Mouse (Mus musculus) brain, embryonic 14.5 days (tissue): ENCODE data around the gene 4933428G20Rik.

ENCODE experiments used
- CTCF ChIP-seq: fragments of 200-500 bp; IDR thresholded peaks from 2 replicates; pipeline ENCODE4 v1.5.1; 2012; ENCODE audit warnings: inconsistent platforms, mild to moderate bottlenecking, moderate library complexity, borderline replicate concordance; ENCODE audit not compliant: insufficient read depth, insufficient read length; ENCODE audit errors: extremely low read depth
- POLR2A ChIP-seq: fragments of 200-500 bp; IDR thresholded peaks from 2 replicates; pipeline ENCODE4 v1.6.1; 2012; ENCODE audit warnings: mild to moderate bottlenecking, inconsistent platforms, borderline replicate concordance; ENCODE audit not compliant: poor library complexity, insufficient read depth, insufficient read length, severe bottlenecking; ENCODE audit errors: extremely low read depth

- no peak for TF ChIP-seq POLR2A
- TF ChIP-seq CTCF, result no peak
These were observed 8.1 kb upstream of the 4933428G20Rik start for GRCm38 (mm10) chr11:97508198-97508597.
